Mouse (Mus musculus) forebrain, embryonic 10.5 days (tissue): ENCODE measurements at regions not wholly inside any gene's neighbourhood (a gene's known extent, or its start where the extent isn't known, plus 50 kb on each side); places are given as distances from the start of the nearest gene placed in this dataset.
"Not testable (repeated sequence)": the region's sequence is repeated elsewhere in the genome, so short reads cannot be mapped to it uniquely, and the experiment has no call there.

Experiments
- DNase-seq: peaks from one replicate; pipeline ENCODE4 v3.0.0-alpha.2; 2017; ENCODE audit warnings: low spot score; ENCODE audit errors: extremely low spot score
- H3K27ac ChIP-seq: fragments of 300-500 bp; sonication (generic); 2 replicates; pipeline ENCODE4 v1.5.1; 2016; ENCODE audit warnings: mild to moderate bottlenecking
- H3K27me3 ChIP-seq: fragments of 300-500 bp; sonication (generic); 2 replicates; pipeline ENCODE4 v1.6.1; 2016; ENCODE audit warnings: mild to moderate bottlenecking; ENCODE audit not compliant: poor library complexity, severe bottlenecking
- H3K36me3 ChIP-seq: fragments of 300-500 bp; sonication (generic); replicated peaks from 2 replicates; pipeline ENCODE4 v1.6.1; 2016; ENCODE audit warnings: mild to moderate bottlenecking, moderate library complexity
- H3K4me1 ChIP-seq: fragments of 300-500 bp; sonication (generic); 2 replicates; pipeline ENCODE4 v1.6.1; 2016
- H3K4me3 ChIP-seq: fragments of 300-500 bp; sonication (generic); 2 replicates; pipeline ENCODE4 v1.5.1; 2016; ENCODE audit warnings: mild to moderate bottlenecking, moderate library complexity
- H3K9me3 ChIP-seq: fragments of 300-500 bp; sonication (generic); 2 replicates; pipeline ENCODE4 v1.6.1; 2016; ENCODE audit warnings: mild to moderate bottlenecking, moderate library complexity
- whole genome bisulfite sequencing: fragments of 180-500 bp; shearing (Covaris S2); methylation state at CpG from one replicate; pipeline ENCODE4 v1.1.7; 2016; 5-methylcytosine and 5-hydroxymethylcytosine counted together

DNA sequence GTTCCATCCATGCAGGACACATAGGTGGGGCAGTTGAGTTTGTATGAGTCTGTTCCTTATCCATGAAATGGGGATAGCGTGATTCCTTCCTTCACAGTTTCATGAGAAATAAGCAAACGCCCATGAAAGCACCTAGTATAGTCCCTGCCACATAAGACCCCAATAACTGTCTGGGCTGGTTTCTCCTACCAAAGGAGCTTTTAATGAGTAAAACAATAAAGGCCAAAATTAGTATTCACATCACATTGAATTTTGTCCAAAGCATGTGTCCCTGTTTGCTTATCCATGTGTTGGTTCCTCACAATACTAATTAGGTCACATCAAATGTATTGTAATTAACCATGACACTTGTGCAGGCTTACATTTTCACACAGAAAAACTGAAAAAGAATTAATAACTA lies 221.3 kb downstream of the Prdm13 start:
- no peaks in the 10 kb centered on the region for H3K4me1 ChIP-seq
- H3K4me3 ChIP-seq: no peak overlapping the region
- no peaks in the 10 kb centered on the region for H3K36me3 ChIP-seq
- 79% methylated on average over 2 of the region's 2 CpGs for WGBS
- no peaks in the 10 kb centered on the region for H3K9me3 ChIP-seq
- DNase-seq: no peak
- no peak overlapping the region for H3K27ac ChIP-seq
- no peaks in the 10 kb centered on the region for H3K27me3 ChIP-seq

DNA sequence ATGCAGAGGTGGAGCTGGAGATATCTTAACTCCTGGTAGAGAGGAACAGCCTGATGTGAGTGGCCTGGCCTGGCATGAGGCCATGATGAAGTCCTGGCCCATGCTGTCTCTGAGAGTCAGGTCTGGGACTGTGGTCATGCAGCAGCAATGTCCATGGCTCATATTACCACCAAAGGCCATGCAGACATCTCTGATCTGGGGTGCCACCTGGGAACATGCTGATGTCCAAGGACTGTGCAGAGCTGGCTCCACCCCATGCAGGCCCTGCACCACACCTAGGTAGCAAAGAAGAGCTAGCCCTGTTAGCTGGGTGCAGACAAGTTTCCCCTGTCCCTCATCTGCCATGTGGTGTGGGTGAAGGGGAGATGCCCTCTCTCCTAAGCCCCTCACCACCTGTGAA lies 244.5 kb downstream of the Prdm13 start:
- peaks cover 9% of the 10 kb centered on the region; the same call in 1 of the 2 replicates for H3K4me1 ChIP-seq
- H3K36me3 ChIP-seq: no peaks in the 10 kb centered on the region
- no peaks in the 10 kb centered on the region for H3K27me3 ChIP-seq
- DNase-seq: no peak
- no peaks in the 10 kb centered on the region for H3K9me3 ChIP-seq
- no peak overlapping the region for H3K4me3 ChIP-seq
- H3K27ac ChIP-seq: no peak overlapping the region

DNA sequence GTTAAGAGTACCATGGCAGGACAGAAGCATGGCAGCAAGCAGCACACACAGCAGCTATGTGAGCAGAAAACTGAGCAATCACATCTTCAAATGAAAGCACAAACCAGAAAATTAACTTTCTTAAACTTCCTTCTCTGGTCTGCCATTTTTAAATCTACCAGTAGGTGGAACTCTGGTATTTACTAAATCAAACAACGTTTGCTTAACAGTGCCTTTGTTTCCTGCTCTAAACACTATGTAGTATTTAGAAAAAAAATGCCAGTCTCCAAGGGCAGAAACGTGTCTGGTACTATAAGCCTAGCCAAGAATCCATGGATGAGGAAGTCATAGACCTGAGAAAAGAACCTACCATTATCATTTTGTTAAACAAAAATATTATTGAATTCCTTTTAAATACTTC lies 249.1 kb downstream of the Prdm13 start:
- Histone ChIP-seq H3K27me3 (no peaks in the 10 kb centered on the region), H3K27ac (no peak overlapping the region), H3K4me3 (no peak overlapping the region), H3K36me3 (no peaks in the 10 kb centered on the region), H3K9me3 (no peaks in the 10 kb centered on the region), H3K4me1 (no peaks in the 10 kb centered on the region)
- WGBS: 31% methylated on average over 2 of the region's 2 CpGs
- DNase-seq: no peak

DNA sequence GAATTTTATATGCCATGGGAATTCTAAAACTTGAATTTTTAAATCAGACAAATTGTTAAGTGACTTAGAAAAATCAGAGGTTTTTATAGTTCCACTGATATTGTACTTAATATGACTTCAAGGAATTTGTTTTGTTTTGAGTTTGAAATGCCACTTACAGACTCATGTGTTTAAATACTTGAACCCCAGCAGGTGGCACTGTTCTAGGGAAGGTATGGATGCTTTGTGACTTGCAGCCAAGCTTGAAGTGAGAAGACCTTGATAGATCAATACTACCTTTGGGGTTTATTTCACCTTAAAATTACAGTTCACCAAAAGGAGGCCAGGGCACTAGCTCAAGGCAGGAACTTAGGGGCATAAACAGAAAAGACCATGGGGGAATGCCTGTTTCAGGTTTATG lies 277.9 kb downstream of the Prdm13 start:
- no peak overlapping the region for H3K27ac ChIP-seq
- no peak overlapping the region for H3K4me3 ChIP-seq
- no peaks in the 10 kb centered on the region for H3K9me3 ChIP-seq
- no peaks in the 10 kb centered on the region for H3K27me3 ChIP-seq
- DNase-seq: no peak
- H3K36me3 ChIP-seq: no peaks in the 10 kb centered on the region
- H3K4me1 ChIP-seq: no peaks in the 10 kb centered on the region

DNA sequence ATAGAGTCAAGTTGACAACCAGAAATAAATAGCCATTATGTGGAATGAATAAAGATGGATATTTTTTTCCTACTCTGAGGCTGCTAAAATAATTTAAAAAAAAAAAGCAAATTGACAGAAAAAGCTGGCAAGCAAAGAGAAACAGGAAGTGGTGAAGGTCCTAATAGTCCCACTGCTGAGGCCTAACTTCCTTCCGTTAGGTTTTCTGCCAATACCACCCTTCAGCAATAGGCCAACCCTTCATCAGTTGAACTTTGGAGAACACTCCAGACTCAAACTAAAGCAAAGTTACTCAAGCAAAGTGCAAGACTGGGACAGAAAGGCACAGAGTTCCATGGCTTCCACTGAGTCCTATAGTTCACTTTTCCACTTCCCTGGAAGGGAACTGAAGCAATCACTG lies 316.4 kb downstream of the Prdm13 start:
- Histone ChIP-seq H3K36me3 (no peaks in the 10 kb centered on the region), H3K4me1 (no peaks in the 10 kb centered on the region), H3K27me3 (no peaks in the 10 kb centered on the region), H3K27ac (no peak overlapping the region), H3K9me3 (no peaks in the 10 kb centered on the region), H3K4me3 (no peak overlapping the region)
- 90% methylated on average over 1 of the region's 1 CpGs for WGBS
- DNase-seq: no peak

DNA sequence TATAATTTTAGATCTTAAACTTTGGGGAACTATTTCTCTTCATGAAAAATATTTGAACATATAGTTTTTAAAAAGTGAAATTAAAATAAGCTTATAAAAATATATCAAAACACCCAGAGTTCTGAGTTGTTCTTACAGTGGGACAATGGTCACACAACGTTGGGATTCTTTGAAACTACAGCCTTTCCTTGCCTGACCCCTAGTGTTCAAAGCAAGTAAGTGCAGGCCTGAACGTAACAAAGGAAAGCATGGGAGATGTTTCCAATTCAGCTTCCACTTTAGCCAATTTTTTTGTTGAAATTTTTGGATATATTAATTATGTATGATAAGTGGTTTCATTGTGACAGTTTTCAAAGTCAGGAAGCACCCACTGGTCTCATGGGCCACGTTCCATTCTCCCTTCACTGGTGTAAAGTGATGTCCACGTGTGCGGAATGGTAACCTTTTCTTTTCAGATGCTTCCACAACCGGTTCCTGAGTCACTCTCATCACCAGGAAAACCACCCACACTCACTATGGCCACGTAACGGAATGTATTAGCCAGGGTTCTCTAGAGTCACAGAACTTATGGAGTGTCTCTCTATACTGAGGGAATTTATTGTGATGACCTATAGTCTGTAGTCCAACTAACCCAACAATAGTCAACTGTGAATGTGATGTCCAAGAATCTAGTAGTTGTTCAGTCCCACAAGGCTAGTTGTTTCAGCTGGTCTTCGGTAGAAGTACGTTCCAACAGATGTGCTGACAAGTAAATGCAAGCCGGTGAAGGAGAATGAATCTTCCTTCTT lies 317.3 kb downstream of the Prdm13 start:
- Histone ChIP-seq H3K36me3 (no peaks in the 10 kb centered on the region), H3K9me3 (no peaks in the 10 kb centered on the region), H3K27me3 (no peaks in the 10 kb centered on the region), H3K27ac (no peak overlapping the region), H3K4me3 (no peak overlapping the region), H3K4me1 (no peaks in the 10 kb centered on the region)
- WGBS: 69% methylated on average over 11 of the region's 11 CpGs
- DNase-seq: no peak

DNA sequence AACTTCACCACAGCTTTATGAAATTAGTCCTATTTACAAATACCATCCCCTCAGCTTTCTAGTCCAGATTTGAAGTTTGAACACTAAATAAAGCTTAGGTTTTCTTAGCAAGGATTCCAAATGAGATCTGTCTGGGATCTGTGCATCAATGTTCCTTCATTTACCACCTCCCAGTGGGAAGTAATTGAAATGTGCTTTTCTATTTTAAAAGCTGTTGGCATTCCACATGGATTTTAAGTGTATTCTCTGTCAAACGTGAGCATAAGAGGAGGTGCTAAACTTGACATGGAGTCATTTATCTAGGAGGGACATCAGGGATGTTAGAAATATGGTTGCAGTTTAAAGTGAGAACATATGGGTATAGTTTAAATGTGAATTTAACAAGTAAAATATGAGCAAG lies 364.0 kb downstream of the Prdm13 start:
- no peaks in the 10 kb centered on the region for H3K9me3 ChIP-seq
- no peaks in the 10 kb centered on the region for H3K4me1 ChIP-seq
- H3K27me3 ChIP-seq: no peaks in the 10 kb centered on the region
- no peak overlapping the region for H3K27ac ChIP-seq
- H3K36me3 ChIP-seq: no peaks in the 10 kb centered on the region
- DNase-seq: no peak
- no peak overlapping the region for H3K4me3 ChIP-seq
- WGBS: 68% methylated on average over 1 of the region's 1 CpGs

DNA sequence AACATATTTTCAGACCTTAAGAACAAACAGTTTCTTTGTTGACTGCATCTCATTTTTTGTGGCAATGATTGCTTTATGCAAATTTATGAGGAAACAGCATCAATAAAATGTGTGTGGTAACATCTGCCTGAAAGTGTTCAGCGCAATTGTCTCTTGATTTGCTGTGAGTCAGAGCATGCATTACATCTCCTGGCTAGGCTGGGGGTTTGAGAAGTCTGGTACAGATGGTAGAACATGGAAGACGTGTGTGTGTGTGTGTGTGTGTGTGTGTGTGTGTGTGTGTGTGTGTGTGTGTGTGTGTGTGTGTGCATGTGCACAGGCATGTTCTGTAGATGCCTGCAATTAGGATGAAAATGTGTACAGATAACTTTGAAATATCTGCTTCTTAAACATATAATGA lies 376.5 kb downstream of the Prdm13 start:
- not testable (repeated sequence) for DNase-seq, H3K27me3 ChIP-seq, H3K36me3 ChIP-seq, H3K4me1 ChIP-seq, H3K27ac ChIP-seq, H3K4me3 ChIP-seq, H3K9me3 ChIP-seq
- 92% methylated on average over 2 of the region's 2 CpGs for WGBS

DNA sequence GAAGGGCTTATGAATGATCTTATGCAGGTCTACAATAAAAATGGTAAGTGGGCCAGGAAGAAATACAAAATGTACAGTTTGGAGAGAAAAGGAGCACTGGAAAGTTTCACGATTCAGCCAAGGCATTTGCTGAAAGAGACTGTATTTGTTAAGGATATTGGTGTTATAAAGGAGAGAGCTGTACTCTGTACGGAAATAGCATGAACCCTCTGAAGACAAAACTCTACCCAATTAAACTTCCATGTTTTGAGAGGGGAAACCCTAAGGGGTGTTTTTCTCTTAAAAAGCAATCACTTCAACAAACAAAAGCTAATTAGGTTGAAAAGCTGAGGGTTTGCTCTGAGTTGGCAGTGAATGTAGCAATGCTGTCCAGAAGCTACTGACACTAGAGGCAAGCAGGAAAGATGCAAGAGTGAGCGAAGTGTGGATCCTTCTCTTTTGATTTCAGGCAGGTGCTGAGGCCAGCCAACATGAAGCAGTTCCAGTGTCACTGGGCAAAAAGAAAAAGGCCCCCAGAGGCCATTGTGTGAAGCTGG lies 378.2 kb downstream of the Prdm13 start:
- Histone ChIP-seq H3K36me3 (no peaks in the 10 kb centered on the region), H3K4me1 (no peaks in the 10 kb centered on the region), H3K9me3 (no peaks in the 10 kb centered on the region), H3K27me3 (no peaks in the 10 kb centered on the region), H3K4me3 (no peak overlapping the region), H3K27ac (no peak overlapping the region)
- 83% methylated on average over 3 of the region's 3 CpGs for WGBS
- no peak for DNase-seq

DNA sequence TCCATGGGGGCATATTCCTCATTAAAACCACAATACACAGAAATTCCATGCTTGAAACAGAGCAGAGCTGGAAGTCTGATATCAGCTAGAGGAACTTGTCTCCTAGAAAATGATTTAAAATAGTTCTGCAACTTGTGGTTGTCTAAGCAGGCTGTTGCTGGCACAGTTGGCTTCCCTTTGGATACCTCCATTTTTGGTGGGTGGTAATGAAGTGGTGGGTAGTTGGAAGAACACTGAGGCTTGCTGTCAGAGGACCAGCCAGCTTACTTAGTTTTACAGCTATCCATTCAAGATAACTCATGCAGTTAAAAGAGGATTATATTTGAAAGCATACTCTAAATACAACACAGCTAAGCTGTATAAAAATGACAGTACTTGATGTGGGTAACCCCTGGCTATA lies 385.6 kb downstream of the Prdm13 start:
- Histone ChIP-seq H3K27me3 (no peaks in the 10 kb centered on the region), H3K4me3 (no peak overlapping the region), H3K9me3 (no peaks in the 10 kb centered on the region), H3K36me3 (no peaks in the 10 kb centered on the region), H3K27ac (no peak overlapping the region), H3K4me1 (peaks cover 5% of the 10 kb centered on the region; the same call in 1 of the 2 replicates)
- no peak for DNase-seq

DNA sequence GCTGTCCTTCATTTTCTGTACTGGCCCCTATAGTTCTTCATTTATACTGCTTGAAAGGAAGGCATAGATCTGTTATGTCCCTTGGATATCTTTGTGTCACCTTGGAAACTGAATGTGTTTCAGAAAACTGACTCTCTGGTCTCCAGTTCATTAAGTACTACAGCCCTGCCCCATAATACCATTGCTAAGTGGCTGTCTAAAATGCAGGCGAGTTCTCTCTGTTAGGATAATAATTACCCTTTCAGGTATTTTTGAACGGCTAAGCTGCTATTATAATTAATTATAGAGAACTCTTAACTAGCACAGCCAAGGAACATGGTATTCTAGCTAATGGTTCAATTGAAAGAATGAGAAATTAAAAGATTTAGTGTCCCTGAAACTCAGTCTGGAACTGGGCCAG lies 418.5 kb downstream of the Prdm13 start:
- no peaks in the 10 kb centered on the region for H3K27me3 ChIP-seq
- no peak for DNase-seq
- no peaks in the 10 kb centered on the region for H3K9me3 ChIP-seq
- H3K36me3 ChIP-seq: no peaks in the 10 kb centered on the region
- WGBS: 55% methylated on average over 2 of the region's 2 CpGs
- H3K4me3 ChIP-seq: no peak overlapping the region
- H3K4me1 ChIP-seq: no peaks in the 10 kb centered on the region
- H3K27ac ChIP-seq: no peak overlapping the region

DNA sequence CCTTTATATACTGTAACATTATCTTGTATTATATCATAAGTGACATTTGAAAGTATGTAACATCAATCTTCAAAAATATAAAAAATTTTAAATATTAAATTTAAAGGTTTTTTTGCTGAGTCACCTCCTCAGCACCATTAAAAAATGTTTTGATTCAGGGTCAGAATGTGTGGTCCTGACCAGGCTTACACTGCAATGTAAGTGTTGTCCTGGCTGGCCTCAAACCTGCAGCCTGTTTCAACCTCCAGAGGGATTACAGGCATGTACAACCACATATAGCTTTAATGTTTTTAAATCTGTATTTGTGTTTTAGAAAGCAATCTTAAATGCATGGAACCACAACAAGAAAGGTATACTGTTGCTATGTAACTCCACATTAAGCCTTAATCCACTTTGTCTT lies 418.9 kb downstream of the Prdm13 start:
- no peak for DNase-seq
- Histone ChIP-seq H3K4me1 (no peaks in the 10 kb centered on the region), H3K27me3 (no peaks in the 10 kb centered on the region), H3K27ac (no peak overlapping the region), H3K4me3 (no peak overlapping the region), H3K36me3 (no peaks in the 10 kb centered on the region), H3K9me3 (no peaks in the 10 kb centered on the region)

DNA sequence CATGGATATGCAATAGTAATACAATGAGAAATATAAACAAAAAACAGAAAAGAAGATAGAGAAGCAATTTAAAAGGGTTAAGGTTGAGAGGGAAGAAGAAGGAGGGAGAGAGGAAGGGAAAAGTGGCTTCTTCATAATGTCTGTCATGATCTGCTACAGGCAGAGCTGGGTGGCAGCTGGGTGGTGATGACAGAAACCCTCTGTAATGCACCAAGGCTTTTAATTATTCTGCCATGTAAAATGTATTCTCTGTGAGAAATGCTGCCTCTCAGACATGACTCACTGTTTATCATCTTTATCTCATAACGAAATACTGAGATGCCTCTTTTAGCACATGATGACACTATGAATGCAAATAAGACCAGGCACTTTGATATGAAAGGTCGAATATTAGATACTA lies 435.4 kb downstream of the Prdm13 start:
- H3K27me3 ChIP-seq: no peaks in the 10 kb centered on the region
- WGBS: 85% methylated on average over 2 of the region's 2 CpGs

DNA sequence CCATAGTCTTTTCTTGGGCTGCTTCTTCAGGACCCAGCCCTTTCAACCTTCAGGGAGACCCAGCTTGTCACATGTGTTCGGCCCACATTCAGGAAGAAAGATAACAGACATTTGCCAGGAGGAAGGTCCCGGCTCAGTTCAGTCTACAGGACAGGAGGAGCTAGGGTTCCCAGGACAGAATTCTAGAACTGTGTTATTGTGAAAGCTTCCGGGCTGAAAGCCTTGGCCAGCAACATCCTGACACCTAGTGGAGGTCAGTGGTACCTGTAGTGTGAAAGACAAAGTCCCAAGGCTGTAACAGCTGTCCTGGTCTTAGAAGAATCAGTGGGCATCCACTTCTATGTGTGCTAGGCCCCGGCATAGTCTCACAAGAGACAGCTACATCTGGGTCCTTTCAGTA lies 463.1 kb downstream of the Prdm13 start:
- no peaks in the 10 kb centered on the region for H3K27me3 ChIP-seq
- no peaks in the 10 kb centered on the region for H3K4me1 ChIP-seq
- peak; percentile 23 for DNase-seq
- WGBS: 60% methylated on average over 4 of the region's 4 CpGs
- no peak overlapping the region for H3K4me3 ChIP-seq
- H3K9me3 ChIP-seq: no peaks in the 10 kb centered on the region
- H3K27ac ChIP-seq: no peak overlapping the region
- no peaks in the 10 kb centered on the region for H3K36me3 ChIP-seq

More for the DNA sequence above, 435.4 kb downstream of the Prdm13 start:
- Histone ChIP-seq H3K36me3 (no peaks in the 10 kb centered on the region), H3K9me3 (no peaks in the 10 kb centered on the region), H3K4me3 (no peak overlapping the region), H3K27ac (no peak overlapping the region), H3K4me1 (no peaks in the 10 kb centered on the region)
- no peak for DNase-seq
